Mouse (Mus musculus) common myeloid progenitor, adult 5-6 weeks (primary cell): ENCODE measurements at regions not wholly inside any gene's neighbourhood (a gene's known extent, or its start where the extent isn't known, plus 50 kb on each side); places are given as distances from the start of the nearest gene placed in this dataset.

Experiments
- ATAC-seq: replicated peaks from 2 replicates; pipeline ENCODE4 v1.8.0; 2016; ENCODE audit warnings: low read depth, mild to moderate bottlenecking, moderate TSS enrichment, inconsistent platforms; ENCODE audit not compliant: poor library complexity, severe bottlenecking

GRCm38 (mm10) chr3:154393626-154394025 lies 63.2 kb upstream of the Lhx8 start:
- no peak for ATAC-seq

GRCm38 (mm10) chr3:154391629-154392028 lies 61.2 kb upstream of the Lhx8 start:
- no peak for ATAC-seq

GRCm38 (mm10) chr3:154388656-154389055 lies 58.2 kb upstream of the Lhx8 start:
- no peak for ATAC-seq

GRCm38 (mm10) chr3:154387271-154387670 lies 56.8 kb upstream of the Lhx8 start:
- no peak for ATAC-seq

- no peak for ATAC-seq
Measured at GRCm38 (mm10) chr3:154385831-154386312, 55.4 kb upstream of the Lhx8 start.

GRCm38 (mm10) chr3:154382811-154383210 lies 52.4 kb upstream of the Lhx8 start:
- no peak for ATAC-seq

GRCm38 (mm10) chr3:154381561-154381960 lies 51.1 kb upstream of the Lhx8 start:
- no peak for ATAC-seq
